Mouse (Mus musculus) myocyte (in vitro differentiated cells): ENCODE results near the gene Cnot6. TPM values are rescaled to one million over a fixed set of nuclear protein-coding genes. Genes with fewer than 3 reads are reported as not detected.

Experiments used
- H3K27me3 ChIP-seq: one replicate; pipeline ENCODE4 v1.6.1; 2011; ENCODE audit not compliant: control insufficient read depth, insufficient read depth, insufficient read length
- H3K36me3 ChIP-seq: one replicate; pipeline ENCODE4 v1.6.1; 2011; ENCODE audit not compliant: control insufficient read depth, insufficient read depth
- H3K4me2 ChIP-seq: one replicate; pipeline ENCODE4 v1.6.1; 2011; ENCODE audit warnings: low read depth, control low read depth
- H3K4me3 ChIP-seq: one replicate; pipeline ENCODE4 v1.5.1; 2011; ENCODE audit warnings: mild to moderate bottlenecking, control low read depth, moderate library complexity
- H3K79me2 ChIP-seq: one replicate; pipeline ENCODE4 v1.6.1; 2011; ENCODE audit not compliant: control insufficient read depth, insufficient read depth
- H3ac ChIP-seq: one replicate; pipeline ENCODE4 v1.6.1; 2011; ENCODE audit not compliant: control insufficient read depth, insufficient read length
- CEBPB ChIP-seq: IDR thresholded peaks from 2 replicates; pipeline ENCODE4 v1.6.1; 2011; ENCODE audit warnings: mild to moderate bottlenecking, moderate library complexity; ENCODE audit not compliant: poor library complexity, insufficient read depth, severe bottlenecking
- E2F4 ChIP-seq: IDR thresholded peaks from one replicate; pipeline ENCODE4 v1.6.1; 2011; ENCODE audit warnings: mild to moderate bottlenecking, control low read depth, moderate library complexity; ENCODE audit not compliant: insufficient read depth
- MAX ChIP-seq: IDR thresholded peaks from one replicate; pipeline ENCODE4 v1.6.1; 2011; ENCODE audit warnings: low read depth, mild to moderate bottlenecking, control low read depth
- MYOD1 ChIP-seq, 3 experiments: IDR thresholded peaks; one replicate each; pipeline ENCODE4 v1.6.1; 2011; ENCODE audit warnings: control low read depth in 2 of 3, low read depth in 2 of 3, mild to moderate bottlenecking in 2 of 3, moderate library complexity in 1 of 3; ENCODE audit not compliant: insufficient read length in 2 of 3, control insufficient read depth in 1 of 3
- MYOG ChIP-seq, 3 experiments: IDR thresholded peaks; one replicate each; pipeline ENCODE4 v1.6.1; 2011; ENCODE audit warnings: control low read depth in 2 of 3, low read depth in 2 of 3, mild to moderate bottlenecking in 2 of 3; ENCODE audit not compliant: insufficient read length in 2 of 3, control insufficient read depth in 1 of 3, insufficient read depth in 1 of 3
- POLR2A ChIP-seq: IDR thresholded peaks from one replicate; pipeline ENCODE4 v1.6.1; 2011; ENCODE audit warnings: low read depth, mild to moderate bottlenecking, control low read depth, moderate library complexity; ENCODE audit not compliant: insufficient read length
- POLR2AphosphoS2 ChIP-seq: IDR thresholded peaks from one replicate; pipeline ENCODE4 v1.6.1; 2011; ENCODE audit warnings: low read depth, control low read depth; ENCODE audit not compliant: insufficient read length
- REST ChIP-seq: IDR thresholded peaks from one replicate; pipeline ENCODE4 v1.6.1; 2011; ENCODE audit warnings: mild to moderate bottlenecking, control low read depth, moderate library complexity; ENCODE audit not compliant: insufficient read depth, insufficient read length
- SRF ChIP-seq: IDR thresholded peaks from one replicate; pipeline ENCODE4 v1.6.1; 2011; ENCODE audit warnings: low read depth; ENCODE audit not compliant: control insufficient read depth, insufficient read length
- TCF12 ChIP-seq: IDR thresholded peaks from one replicate; pipeline ENCODE4 v1.6.1; 2011; ENCODE audit warnings: mild to moderate bottlenecking, control low read depth; ENCODE audit not compliant: poor library complexity, insufficient read depth, severe bottlenecking
- TCF3 ChIP-seq: IDR thresholded peaks from one replicate; pipeline ENCODE4 v1.6.1; 2011; ENCODE audit warnings: low read depth, control low read depth; ENCODE audit not compliant: insufficient read length
- USF1 ChIP-seq: IDR thresholded peaks from one replicate; pipeline ENCODE4 v1.6.1; 2011; ENCODE audit warnings: low read depth, mild to moderate bottlenecking, control low read depth, moderate library complexity
- polyA plus RNA-seq: library from polyadenylated mRNA; unstranded; fragments of >200 nt; fragmentation: generic; extraction: Trizol; gene quantifications from one replicate; pipeline ENCODE4 v1.2.1, GENCODE M21; 2012; ENCODE audit warnings: missing spikeins

Cnot6 gene
- polyA plus RNA-seq, 1 experiment, result 12.1 TPM

DNA sequence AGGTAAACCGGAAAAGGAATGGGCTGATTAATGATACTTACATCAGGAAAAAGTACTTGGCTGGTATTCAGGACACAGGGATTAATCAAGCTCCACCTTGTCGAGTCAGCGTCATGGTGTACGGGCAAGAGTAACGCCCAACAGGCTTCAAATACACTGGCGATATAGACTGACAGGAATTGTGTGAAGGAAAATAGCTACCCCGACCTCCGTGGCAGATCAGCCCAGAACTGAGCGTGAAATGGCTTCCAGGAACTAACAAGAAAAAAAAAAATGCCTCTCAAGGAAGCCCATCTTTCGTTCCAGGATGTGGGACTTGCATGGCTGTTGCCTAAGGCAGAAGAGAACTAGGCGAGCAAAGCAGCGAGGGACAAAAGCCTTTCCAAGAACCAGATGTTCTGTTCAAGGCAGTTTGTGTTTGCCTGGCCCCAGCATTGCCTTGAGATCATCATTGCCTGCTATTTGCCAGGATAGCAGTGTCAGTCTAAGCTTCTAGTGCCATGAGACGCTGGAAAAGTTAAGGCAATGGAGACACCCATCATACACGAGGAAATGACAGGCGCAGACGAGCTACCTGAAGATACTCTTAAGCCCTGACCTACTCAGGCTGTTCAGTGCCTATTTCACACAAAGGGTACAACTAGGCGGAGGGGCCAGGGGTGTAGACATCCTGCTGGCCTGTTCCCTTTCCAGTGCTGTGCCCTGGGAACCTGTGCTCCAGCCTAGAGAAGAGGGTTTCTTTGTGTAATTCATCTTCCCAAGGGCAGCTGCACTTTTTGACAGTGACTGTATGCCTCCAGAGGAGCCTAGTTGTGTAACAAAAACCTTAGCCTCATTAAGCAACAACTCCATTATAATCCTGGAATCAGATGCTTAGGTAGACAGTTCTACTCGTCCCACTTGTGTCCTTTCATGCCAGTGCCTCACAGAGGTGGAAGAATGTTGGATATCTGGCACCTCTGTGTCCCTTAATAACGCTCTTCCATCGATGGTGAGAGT lies 1.1 kb upstream of the Cnot6 start:
- TF ChIP-seq POLR2AphosphoS2, result no peak
- TF ChIP-seq USF1, result no peak
- no peak for TF ChIP-seq MYOG (IDR thresholded peaks at IDR 0.05; ENCODE audit: control insufficient read depth in 1 of 3, insufficient read depth in 1 of 3, insufficient read length in 2 of 3, low read depth in 2 of 3)
- TF ChIP-seq CEBPB, result no peak
- TF ChIP-seq SRF, result no peak
- H3K4me3 ChIP-seq, result peak overlapping the region; percentile 39
- no peak overlapping the region for H3ac ChIP-seq
- H3K27me3 ChIP-seq, result no peaks in the 10 kb centered on the region
- H3K36me3 ChIP-seq, result no peaks in the 10 kb centered on the region
- peak overlapping the region; percentile 95 for H3K4me2 ChIP-seq
- peaks cover 35% of the 10 kb centered on the region for H3K79me2 ChIP-seq

DNA sequence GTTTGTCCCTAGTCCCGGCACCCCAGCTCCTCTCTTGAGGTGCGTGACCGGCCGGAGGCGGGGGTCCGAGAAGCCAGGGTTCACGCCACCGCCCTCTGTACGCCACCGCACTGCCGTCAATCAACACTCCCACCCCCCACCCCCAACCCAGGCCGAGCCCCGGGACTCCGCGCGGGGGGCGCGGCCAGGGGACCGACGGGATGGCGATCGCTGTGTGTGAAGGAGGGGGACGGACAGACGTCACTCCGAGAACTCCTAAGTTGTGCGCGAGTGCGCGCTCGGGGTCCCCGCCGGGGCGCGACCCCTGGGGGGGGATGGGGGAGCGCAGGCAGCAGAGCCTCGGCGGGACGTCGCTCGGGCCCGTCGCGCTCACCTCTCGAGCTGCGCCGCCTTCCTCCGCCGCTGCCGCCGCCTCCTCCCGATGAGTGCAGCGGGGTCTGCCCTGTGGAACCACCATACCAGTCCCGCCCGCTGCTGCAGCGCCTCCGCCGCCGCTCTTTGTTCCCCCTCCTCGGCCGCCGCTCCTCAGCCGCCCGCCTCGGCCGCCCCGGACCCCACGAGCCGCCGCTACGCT lies 455 bp downstream of the Cnot6 start:
- Histone ChIP-seq H3K36me3 (no peaks in the 10 kb centered on the region), H3K4me3 (peak overlapping the region; percentile 39), H3ac (peak overlapping the region; percentile 84), H3K79me2 (peaks cover 51% of the 10 kb centered on the region), H3K4me2 (peak overlapping the region; percentile 52), H3K27me3 (no peaks in the 10 kb centered on the region)
- TF ChIP-seq POLR2A (no peak), MYOD1 (IDR thresholded peaks at IDR 0.05; ENCODE audit: control insufficient read depth in 1 of 3, insufficient read length in 2 of 3, low read depth in 2 of 3) (no peak), TCF3 (no peak), USF1 (no peak)

DNA sequence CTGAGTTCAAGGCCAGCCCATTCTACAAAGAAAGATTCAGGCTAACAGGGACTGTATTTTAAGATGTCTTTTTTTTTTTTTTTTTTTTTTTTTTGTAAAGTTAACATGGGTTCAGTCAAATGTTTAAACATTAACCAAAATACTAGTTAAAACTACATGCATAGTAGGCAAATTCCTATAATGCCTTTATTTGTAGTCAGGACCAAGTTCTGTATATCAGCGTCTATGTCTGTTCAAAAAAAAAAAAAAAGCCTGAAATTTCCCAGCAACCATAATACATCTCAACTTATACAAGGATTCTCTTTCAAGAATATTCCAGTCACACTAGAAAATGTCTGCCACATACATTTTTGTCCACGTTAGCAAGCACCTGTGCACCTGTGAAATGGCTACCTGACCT lies 1.9 kb downstream of the Cnot6 start:
- Histone ChIP-seq H3ac (no peak overlapping the region), H3K4me3 (peak overlapping the region; percentile 39), H3K36me3 (peaks cover 6% of the 10 kb centered on the region), H3K27me3 (no peaks in the 10 kb centered on the region), H3K79me2 (peaks cover 65% of the 10 kb centered on the region), H3K4me2 (peak overlapping the region; percentile 75)
- TF ChIP-seq USF1 (no peak), MYOD1 (IDR thresholded peaks at IDR 0.05; ENCODE audit: control insufficient read depth in 1 of 3, insufficient read length in 2 of 3, low read depth in 2 of 3) (no peak), E2F4 (no peak), TCF3 (no peak), SRF (no peak)

DNA sequence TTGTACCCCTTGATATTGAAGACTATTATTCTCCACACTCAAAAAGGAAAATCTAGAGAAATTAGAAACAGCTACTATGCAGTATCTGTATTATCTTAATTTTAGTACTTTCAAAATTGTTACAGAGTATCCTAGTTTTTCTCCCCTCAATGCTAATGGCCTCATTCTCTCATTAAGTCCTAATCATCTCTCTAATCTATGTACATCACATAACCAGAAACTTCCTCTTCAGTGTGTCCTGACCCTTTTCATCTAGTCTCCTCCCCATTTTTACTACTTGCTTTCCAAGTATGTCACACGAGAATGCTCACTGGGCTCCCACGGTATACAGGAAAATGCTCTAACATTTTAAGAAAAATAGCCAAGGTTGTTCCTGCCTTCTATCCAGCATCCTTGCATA lies 4.7 kb downstream of the Cnot6 start:
- Histone ChIP-seq H3K79me2 (peaks cover 93% of the 10 kb centered on the region), H3K27me3 (no peaks in the 10 kb centered on the region), H3K4me3 (no peak overlapping the region), H3ac (no peak overlapping the region), H3K4me2 (no peak overlapping the region), H3K36me3 (peaks cover 16% of the 10 kb centered on the region)
- TF ChIP-seq TCF3 (no peak), E2F4 (no peak), REST (no peak), USF1 (no peak), CEBPB (no peak), POLR2AphosphoS2 (no peak), SRF (no peak), MYOG (IDR thresholded peaks at IDR 0.05; ENCODE audit: control insufficient read depth in 1 of 3, insufficient read depth in 1 of 3, insufficient read length in 2 of 3, low read depth in 2 of 3) (no peak), MAX (no peak)

DNA sequence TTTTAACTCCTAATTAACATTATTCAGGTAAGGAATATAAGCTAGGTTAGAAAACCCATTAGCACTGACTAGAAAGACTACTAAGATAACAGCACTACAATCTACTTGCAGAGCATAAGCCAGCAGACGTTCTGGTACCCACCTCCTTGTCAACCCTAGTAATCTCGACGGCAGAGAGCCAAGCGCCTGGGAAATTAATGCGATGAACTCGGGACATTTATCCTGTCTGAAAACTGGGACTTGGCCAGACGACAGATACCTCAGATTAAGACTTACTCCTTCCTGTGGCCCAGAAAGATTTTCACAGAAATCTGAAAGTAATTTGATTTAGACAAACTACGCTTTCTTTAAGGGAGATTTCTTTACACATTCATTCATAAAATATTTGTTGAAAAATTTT lies 7.7 kb downstream of the Cnot6 start:
- Histone ChIP-seq H3K27me3 (no peaks in the 10 kb centered on the region), H3K79me2 (peaks cover 99% of the 10 kb centered on the region), H3ac (no peak overlapping the region), H3K4me2 (no peak overlapping the region), H3K4me3 (no peak overlapping the region), H3K36me3 (peaks cover 33% of the 10 kb centered on the region)
- no peak for TF ChIP-seq TCF12
